In genomic region chr4:114637120-114637519, GRCm38 (mm10) we compare ENCODE assay signal across 7 mouse cellular contexts.
DNase-seq lines count a peak whose midpoint lies in the region; ATAC-seq and TF ChIP-seq lines count a peak whose summit lies in the region.

No protein-coding gene starts in this region.

- peaks cover 1 to 3% of the 10 kb centered on the region in 2 experiments; a peak in 2 of 4 replicates for H3K27me3 ChIP-seq in MEL (ENCODE audit: control insufficient read depth in 1 of 2, insufficient read depth in 2 of 2, low read length in 2 of 2)

- no peaks in the 10 kb centered on the region for H3K36me3 ChIP-seq in MEL (ENCODE audit: control insufficient read depth in 1 of 2, insufficient read depth in 2 of 2, low read length in 2 of 2)

- no peak for TF ChIP-seq EP300 in MEL (IDR thresholded peaks at IDR 0.05; ENCODE audit: low read depth in 1 of 2, low read length in 2 of 2)

- H3K9me3 ChIP-seq in MEL (replicated peaks; ENCODE audit: insufficient read depth, low read length) = no peaks in the 10 kb centered on the region

- intact Hi-C loops in left cerebral cortex, postnatal 25 days (cut with DNase I) = loop anchor here (2.0 to 5.0 kb wide), 3 partner anchors 120 to 336 kb away; partner anchors contain the start of gene Trabd2b

- no peak for TF ChIP-seq POLR2A in MEL (IDR thresholded peaks at IDR 0.05; ENCODE audit: control insufficient read depth in 1 of 2, insufficient read depth in 1 of 2, low read depth in 1 of 2, low read length in 2 of 2, poor library complexity in 1 of 2)

- H3K4me1 ChIP-seq in MEL (ENCODE audit: control insufficient read depth in 1 of 2, insufficient read depth in 2 of 2, low read length in 2 of 2) = no peaks in the 10 kb centered on the region

- TF ChIP-seq CTCF in MEL (IDR thresholded peaks at IDR 0.05 in 2 of 3, conservative IDR thresholded peaks at IDR 0.05 in 1 of 3; ENCODE audit: control insufficient read depth in 1 of 3, insufficient read depth in 1 of 3, low read depth in 2 of 3, low read length in 3 of 3, poor library complexity in 1 of 3, severe bottlenecking in 1 of 3) = peak; percentile 45 to 72 (median 51)

- no peak for ATAC-seq in frontal cortex, adult (ENCODE audit: low TSS enrichment)

- H3K27ac ChIP-seq in MEL (ENCODE audit: control insufficient read depth, low read depth, low read length) = no peak overlapping the region

- no peak overlapping the region for H3K9ac ChIP-seq in MEL (ENCODE audit: control insufficient read depth, low read depth, low read length, poor library complexity, severe bottlenecking)

- peak; percentile 50 for TF ChIP-seq RAD21 in MEL (IDR thresholded peaks at IDR 0.05; ENCODE audit: low read depth, low read length)

- H3K4me3 ChIP-seq in MEL (ENCODE audit: control insufficient read depth in 1 of 2, insufficient read depth in 1 of 2, low read depth in 2 of 2, low read length in 2 of 2) = no peak overlapping the region

- peak; percentile 34 to 49 for DNase-seq in left cerebral cortex, postnatal 25 days (ENCODE audit: low spot score in 2 of 2)
- no peak for DNase-seq in left cerebral cortex, adult 11 months (ENCODE audit: low spot score)
- DNase-seq in MEL (ENCODE audit: low read depth, low spot score) = peak; percentile 44
- peak; percentile 25 for DNase-seq in c-Kit-positive CD71-negative TER-119-negative erythroid progenitor cells, embryonic 14.5 days (ENCODE audit: low read depth)
- peak; percentile 44 for DNase-seq in kidney, postnatal 14 days
- no peak for DNase-seq in testis, postnatal 14 days (ENCODE audit: low spot score)

- no peaks in the 10 kb centered on the region for H3K79me2 ChIP-seq in MEL (ENCODE audit: control insufficient read depth, insufficient read depth, low read length, poor library complexity)

TF ChIP-seq in MEL, 35 proteins besides CTCF, POLR2A, EP300 and RAD21:
- TF ChIP-seq KAT2A (conservative IDR thresholded peaks at IDR 0.05; ENCODE audit: low read depth, low read length) (no peak), POLR2AphosphoS5 (IDR thresholded peaks at IDR 0.05; ENCODE audit: borderline replicate concordance, low read depth, low read length) (no peak), MAX (IDR thresholded peaks at IDR 0.05; ENCODE audit: low read length) (no peak), ZC3H11A (IDR thresholded peaks at IDR 0.05; ENCODE audit: low read depth, low read length) (peak; percentile 37; the same call in 1 of the 2 replicates), SMC3 (IDR thresholded peaks at IDR 0.05; ENCODE audit: low read depth, low read length) (peak; percentile 78)

Comparison
In these comparisons a context has a peak if more than half of its experiments do, and no peak if none do; other contexts are left out.
1. DNase-seq: peak in left cerebral cortex, postnatal 25 days (2 of 2), MEL (single experiment), c-Kit-positive CD71-negative TER-119-negative erythroid progenitor cells, embryonic 14.5 days (single experiment) and kidney, postnatal 14 days (single experiment); none in left cerebral cortex, adult 11 months (single experiment) and testis, postnatal 14 days (single experiment).